Mouse (Mus musculus) CD8-positive naive resting alpha-beta T cell, adult 2 months (primary cell): Measurements from ENCODE around the gene Cdk6.

Experiments
- DNase-seq, 2 experiments: peaks; one replicate each; pipeline ENCODE4 v3.0.0; 2022; ENCODE audit warnings: low read depth in 2 of 2, low spot score in 2 of 2

Cdk6 gene

DNA sequence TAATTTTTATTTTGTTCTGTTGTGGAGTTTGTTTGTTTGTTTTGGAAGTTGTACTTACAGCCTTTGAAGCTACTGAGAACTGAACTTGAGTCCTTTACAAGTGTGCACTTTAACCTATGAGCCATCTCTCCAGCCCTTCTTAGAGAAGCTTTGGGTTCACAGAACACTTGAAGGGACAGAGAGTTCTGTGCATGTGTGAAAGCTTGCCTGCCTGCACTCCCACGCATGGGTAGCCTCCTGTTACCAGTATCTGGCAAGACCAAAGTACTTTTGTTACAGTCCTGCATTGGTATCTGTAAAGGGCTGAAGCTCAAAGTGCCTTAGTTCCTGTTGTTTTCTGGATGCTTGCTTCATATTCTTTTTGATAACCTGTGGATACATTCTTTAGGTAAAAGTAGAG lies 204.9 kb downstream of the Cdk6 start:
- no peak for DNase-seq

DNA sequence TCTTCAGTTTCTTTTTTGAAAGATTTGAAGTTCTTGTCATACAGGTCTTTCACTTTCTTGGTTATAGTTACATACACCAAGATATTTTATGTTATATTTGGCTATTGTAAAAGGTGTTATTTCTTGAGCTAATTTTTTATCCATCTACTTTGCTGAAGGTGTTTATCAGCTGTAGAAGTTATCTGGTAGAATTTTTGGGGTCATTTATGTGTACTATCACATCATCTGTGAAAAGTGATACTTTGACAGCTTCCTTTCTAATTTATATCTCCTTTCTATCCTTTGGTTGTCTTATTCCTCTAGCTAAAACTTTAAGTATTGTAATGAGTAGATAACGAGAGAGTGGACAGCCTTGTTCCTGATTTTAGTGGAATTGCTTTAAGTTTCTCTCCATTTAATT lies 210.2 kb downstream of the Cdk6 start:
- no peak for DNase-seq

DNA sequence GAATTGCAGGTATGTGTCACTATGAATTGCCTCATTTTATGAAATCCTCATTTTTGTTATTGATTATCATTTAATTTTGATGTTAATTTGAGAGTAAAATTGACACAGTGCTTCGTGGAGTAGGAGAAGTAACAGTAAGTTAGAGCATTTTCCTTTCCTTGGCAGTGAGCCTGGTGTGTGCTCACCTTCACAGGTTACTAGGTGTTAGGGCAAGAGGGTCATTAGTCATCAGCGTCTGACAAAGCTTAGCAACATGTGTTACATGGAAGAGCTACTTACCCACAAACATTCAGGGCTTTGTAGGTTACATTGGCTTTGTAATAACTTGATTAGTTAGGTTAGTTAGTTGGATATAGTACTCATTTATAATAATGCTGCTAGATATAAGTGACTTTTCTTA lies 212.9 kb downstream of the Cdk6 start:
- no peak for DNase-seq

- no peak for DNase-seq
Observed at GRCm38 (mm10) chr5:3571266-3571665, 230.0 kb downstream of the Cdk6 start, which contains the start of gene 1700109H08Rik. 1700109H08Rik (plus strand) TSS chr5:3571566.

- no peak for DNase-seq
Observed at GRCm38 (mm10) chr5:3574825-3575224, 233.5 kb downstream of the Cdk6 start.

DNA sequence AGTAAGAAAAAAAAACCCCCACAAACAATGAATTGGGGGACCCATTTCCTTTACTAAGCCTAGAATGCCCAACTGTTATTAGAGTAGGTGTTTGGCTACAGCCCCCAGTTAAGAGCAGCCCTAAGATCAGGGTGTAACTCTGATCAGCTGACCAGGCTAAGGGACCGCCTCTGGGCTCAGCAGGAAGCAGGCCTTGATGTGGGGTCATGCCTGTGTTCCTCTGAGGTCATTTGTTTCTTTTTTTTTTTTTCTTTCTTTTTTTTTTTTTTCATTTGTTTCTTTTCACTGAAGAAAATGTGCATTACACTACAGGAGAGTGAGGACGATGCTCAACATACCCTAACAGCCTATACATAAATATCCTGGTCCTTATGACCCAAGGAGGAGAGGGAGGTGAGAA lies 236.7 kb downstream of the Cdk6 start:
- DNase-seq = no peak

DNA sequence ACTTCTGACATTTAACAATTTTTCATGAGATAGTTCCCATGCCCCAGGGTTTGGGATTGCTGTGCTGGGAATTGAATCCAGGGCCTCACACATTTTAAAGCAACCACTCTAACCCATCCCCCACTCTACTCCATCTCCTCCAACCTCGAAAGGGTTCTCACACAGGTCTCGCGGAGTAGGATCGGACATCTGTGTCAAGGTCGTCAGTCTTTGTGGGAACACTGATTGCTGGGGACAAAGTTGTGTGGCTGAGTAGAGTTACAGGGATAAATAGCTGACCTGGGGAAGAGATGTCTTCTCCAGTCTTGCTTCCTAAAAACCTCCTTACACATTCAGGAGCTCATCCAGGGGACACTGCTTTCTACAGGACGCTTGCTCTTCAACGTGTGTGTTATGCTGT lies 237.8 kb downstream of the Cdk6 start:
- DNase-seq = no peak
